Mouse (Mus musculus) E14TG2a.4 (cell line): ENCODE results near the gene 7420426K07Rik.
A peak's percentile ranks its signal among the peaks of the same experiment; 100 is the strongest.

ENCODE experiments used
- H3K27me3 ChIP-seq: 2 replicates; pipeline ENCODE4 v1.6.1; 2014; ENCODE audit warnings: low read length, control low read depth; ENCODE audit not compliant: insufficient read depth
- H3K36me3 ChIP-seq: 2 replicates; pipeline ENCODE4 v1.6.1; 2014; ENCODE audit warnings: low read length, control low read depth; ENCODE audit not compliant: insufficient read depth
- H3K4me1 ChIP-seq: replicated peaks from 2 replicates; pipeline ENCODE4 v1.6.1; 2014; ENCODE audit warnings: low read depth, low read length, control low read depth
- H3K4me3 ChIP-seq: replicated peaks from 2 replicates; pipeline ENCODE4 v1.5.1; 2014; ENCODE audit warnings: mild to moderate bottlenecking, low read length
- H3K9me3 ChIP-seq: 2 replicates; pipeline ENCODE4 v1.6.1; 2014; ENCODE audit warnings: low read length, control low read depth
- CTCF ChIP-seq: conservative IDR thresholded peaks from 2 replicates; pipeline ENCODE4 v1.5.1; 2014; ENCODE audit warnings: low read length
- NANOG ChIP-seq: IDR thresholded peaks from 2 replicates; pipeline ENCODE4 v1.6.1; 2014; ENCODE audit warnings: borderline replicate concordance, low read length, mixed read lengths
- POU5F1 ChIP-seq: IDR thresholded peaks from 2 replicates; pipeline ENCODE4 v1.6.1; 2014; ENCODE audit warnings: low read length, borderline replicate concordance

Gene 7420426K07Rik

DNA sequence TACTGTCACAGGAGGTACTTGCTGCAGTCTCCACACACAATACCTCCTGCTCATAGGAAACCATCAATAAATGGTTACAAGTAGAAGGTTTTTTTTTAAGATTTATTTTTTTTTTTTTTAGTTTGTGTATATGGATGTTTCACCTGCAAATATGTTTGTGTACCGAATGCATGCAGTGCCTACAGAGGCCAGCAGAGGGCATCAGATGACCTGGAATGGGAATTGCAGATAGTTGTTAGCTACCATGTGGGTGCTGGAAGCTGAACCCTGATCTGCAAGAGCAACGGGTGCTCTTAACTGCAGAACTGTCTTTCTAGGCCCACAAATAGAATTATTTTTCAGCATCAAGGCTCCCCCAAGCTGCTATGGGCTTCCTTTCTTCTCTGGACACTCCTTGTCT lies 26.6 kb downstream of the 7420426K07Rik start:
- H3K4me3 ChIP-seq: no peak overlapping the region
- H3K27me3 ChIP-seq: peaks cover 8% of the 10 kb centered on the region
- no peaks in the 10 kb centered on the region for H3K4me1 ChIP-seq
- no peaks in the 10 kb centered on the region for H3K36me3 ChIP-seq
- H3K9me3 ChIP-seq: peaks cover 4% of the 10 kb centered on the region
- no peak for TF ChIP-seq NANOG
- TF ChIP-seq POU5F1: no peak
- TF ChIP-seq CTCF: peak; percentile 77

GRCm38 (mm10) chr9:98932931-98933330 lies 30.0 kb downstream of the 7420426K07Rik start:
- no peak for TF ChIP-seq NANOG
- no peak for TF ChIP-seq POU5F1
- TF ChIP-seq CTCF: no peak
- H3K4me1 ChIP-seq: 0 out of 2 replicates have a peak, but pooled peaks cover 7% of the 10 kb centered on the region
- H3K27me3 ChIP-seq: peaks cover 22% of the 10 kb centered on the region
- H3K4me3 ChIP-seq: no peak overlapping the region
- H3K36me3 ChIP-seq: no peaks in the 10 kb centered on the region
- H3K9me3 ChIP-seq: peaks cover 4% of the 10 kb centered on the region

- H3K27me3 ChIP-seq: peaks cover 22% of the 10 kb centered on the region
- TF ChIP-seq NANOG (no peak), CTCF (no peak), POU5F1 (no peak)
- no peaks in the 10 kb centered on the region for H3K36me3 ChIP-seq
- no peak overlapping the region for H3K4me3 ChIP-seq
- H3K4me1 ChIP-seq: 0 out of 2 replicates have a peak, but pooled peaks cover 7% of the 10 kb centered on the region
- no peaks in the 10 kb centered on the region for H3K9me3 ChIP-seq
Measured at GRCm38 (mm10) chr9:98935190-98935909, 32.4 kb downstream of the 7420426K07Rik start.

DNA sequence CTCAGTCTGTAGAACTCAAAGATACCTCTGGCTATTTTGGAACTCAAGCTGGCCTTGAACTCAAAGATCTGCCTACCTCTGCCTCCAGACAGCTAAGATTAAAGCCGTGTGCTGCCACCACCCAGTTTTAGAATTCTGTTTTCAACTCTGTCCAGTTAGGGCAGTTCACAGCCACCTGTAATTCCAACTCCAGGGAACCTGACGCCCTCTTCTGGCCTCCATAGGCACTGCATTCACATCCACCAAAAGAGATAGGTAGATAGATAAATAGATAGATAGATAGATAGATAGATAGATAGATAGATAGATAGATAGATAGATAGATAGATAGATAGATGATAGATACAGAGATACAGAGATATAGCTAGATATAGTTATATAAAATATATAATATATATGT lies 36.4 kb downstream of the 7420426K07Rik start:
- TF ChIP-seq NANOG: no peak
- peak; percentile 38 for TF ChIP-seq CTCF
- no peak for TF ChIP-seq POU5F1
- peaks cover 16% of the 10 kb centered on the region for H3K27me3 ChIP-seq
- H3K9me3 ChIP-seq: no peaks in the 10 kb centered on the region
- H3K4me3 ChIP-seq: no peak overlapping the region
- H3K4me1 ChIP-seq: 0 out of 2 replicates have a peak, but pooled peaks cover 7% of the 10 kb centered on the region
- no peaks in the 10 kb centered on the region for H3K36me3 ChIP-seq

- TF ChIP-seq CTCF (no peak), NANOG (no peak), POU5F1 (no peak)
- Histone ChIP-seq H3K27me3 (peaks cover 81% of the 10 kb centered on the region), H3K36me3 (no peaks in the 10 kb centered on the region), H3K4me3 (peak overlapping the region; percentile 41; the same call in 1 of the 2 replicates), H3K9me3 (no peaks in the 10 kb centered on the region), H3K4me1 (peaks cover 29% of the 10 kb centered on the region)
Measured at GRCm38 (mm10) chr9:98952171-98953050, 49.5 kb downstream of the 7420426K07Rik start.

DNA sequence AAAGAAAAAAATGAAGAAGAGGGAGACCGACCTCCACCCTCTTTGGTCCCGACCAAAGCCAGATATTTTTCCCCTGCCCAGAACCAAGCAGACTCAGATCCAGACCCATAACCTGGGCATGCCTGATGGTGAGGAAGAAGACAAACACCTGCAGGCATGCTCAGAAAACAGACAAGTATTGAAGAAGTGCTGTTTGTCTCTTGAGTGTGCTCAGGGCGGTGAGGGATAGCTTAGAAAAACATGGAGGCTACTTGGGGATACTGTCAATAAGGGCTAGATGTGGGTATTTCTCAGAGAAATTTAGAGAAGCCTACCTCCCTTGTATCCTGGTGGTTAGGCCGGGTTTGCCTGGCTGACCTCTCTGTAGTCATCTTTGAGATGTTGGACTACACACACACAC lies 50.4 kb downstream of the 7420426K07Rik start:
- Histone ChIP-seq H3K4me1 (peaks cover 34% of the 10 kb centered on the region), H3K9me3 (no peaks in the 10 kb centered on the region), H3K36me3 (no peaks in the 10 kb centered on the region), H3K4me3 (no peak overlapping the region), H3K27me3 (peaks cover 87% of the 10 kb centered on the region)
- TF ChIP-seq POU5F1 (no peak), NANOG (no peak), CTCF (no peak)

DNA sequence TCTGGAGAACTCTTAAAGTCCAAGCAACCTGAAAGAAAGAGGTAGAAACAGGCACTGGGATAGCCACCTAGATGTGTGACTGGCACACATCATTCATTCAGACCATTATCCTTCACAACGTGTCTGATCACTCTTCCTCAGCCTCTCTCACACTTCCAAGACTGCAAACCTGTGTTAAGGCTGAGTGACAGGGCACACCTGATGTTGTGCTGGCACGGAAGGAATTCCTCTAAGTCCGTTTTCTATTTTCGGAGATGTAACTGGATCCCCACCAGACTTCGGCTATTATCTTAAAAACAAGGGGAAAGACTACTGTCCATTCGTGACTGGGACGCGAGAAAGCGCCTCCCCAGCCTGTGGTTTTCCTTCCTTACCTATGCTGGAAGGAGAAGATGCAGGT lies 50.9 kb downstream of the 7420426K07Rik start:
- Histone ChIP-seq H3K4me1 (peaks cover 34% of the 10 kb centered on the region), H3K4me3 (no peak overlapping the region), H3K9me3 (no peaks in the 10 kb centered on the region), H3K27me3 (peaks cover 92% of the 10 kb centered on the region), H3K36me3 (no peaks in the 10 kb centered on the region)
- TF ChIP-seq NANOG: no peak
- TF ChIP-seq POU5F1: no peak
- no peak for TF ChIP-seq CTCF
